Mouse (Mus musculus) spleen, adult 2 months (tissue): ENCODE data around the gene Ctcfl. TPM values are rescaled to one million over a fixed set of nuclear protein-coding genes. Genes with fewer than 3 reads are reported as not detected.

ENCODE experiments used
- DNase-seq, 2 experiments: peaks; one replicate each; pipeline versions ENCODE4 v3.0.0 to v3.0.0-alpha.2; 2012 to 2021; ENCODE audit warnings: low spot score in 2 of 2, low read depth in 1 of 2
- H3K27ac ChIP-seq: fragments of 200-500 bp; 2 replicates; pipeline ENCODE4 v1.5.1; 2012; ENCODE audit warnings: low read length, inconsistent platforms; ENCODE audit not compliant: insufficient read depth
- H3K27me3 ChIP-seq: fragments of 200-500 bp; 2 replicates; pipeline ENCODE4 v1.6.1; 2012; ENCODE audit warnings: mild to moderate bottlenecking, moderate library complexity, low read length, inconsistent platforms; ENCODE audit not compliant: control insufficient read depth, insufficient read depth
- H3K36me3 ChIP-seq: fragments of 200-500 bp; 2 replicates; pipeline ENCODE4 v1.6.1; 2012; ENCODE audit warnings: mild to moderate bottlenecking, low read length, inconsistent platforms; ENCODE audit not compliant: control insufficient read depth, insufficient read depth
- H3K4me1 ChIP-seq: fragments of 200-500 bp; 2 replicates; pipeline ENCODE4 v1.6.1; 2011; ENCODE audit warnings: inconsistent platforms; ENCODE audit not compliant: control insufficient read depth, insufficient read depth, insufficient read length
- H3K4me3 ChIP-seq: fragments of 200-500 bp; 2 replicates; pipeline ENCODE4 v1.5.1; 2011; ENCODE audit warnings: mild to moderate bottlenecking, inconsistent platforms; ENCODE audit not compliant: insufficient read depth, insufficient read length; ENCODE audit errors: extremely low read depth
- CTCF ChIP-seq: fragments of 200-500 bp; IDR thresholded peaks from 2 replicates; pipeline ENCODE4 v1.5.1; 2011; ENCODE audit warnings: mild to moderate bottlenecking, inconsistent platforms; ENCODE audit not compliant: insufficient read depth, insufficient read length, insufficient replicate concordance; ENCODE audit errors: extremely low read depth
- POLR2A ChIP-seq: fragments of 200-500 bp; IDR thresholded peaks from 2 replicates; pipeline ENCODE4 v1.6.1; 2011; ENCODE audit warnings: low read depth, low read length, inconsistent platforms
- WGBS: fragments of 180-500 bp; shearing (Covaris S2); methylation state at CpG from one replicate; pipeline ENCODE4 v1.1.7; 2018; 5-methylcytosine and 5-hydroxymethylcytosine counted together
- polyA plus RNA-seq: library from polyadenylated mRNA; depleted of rRNA; stranded (reverse); fragments of >200 nt; gene quantifications from 2 replicates; pipeline ENCODE4 v1.2.3, GENCODE M21; 2012

The Ctcfl gene
- polyA plus RNA-seq, 1 experiment, result not detected

DNA sequence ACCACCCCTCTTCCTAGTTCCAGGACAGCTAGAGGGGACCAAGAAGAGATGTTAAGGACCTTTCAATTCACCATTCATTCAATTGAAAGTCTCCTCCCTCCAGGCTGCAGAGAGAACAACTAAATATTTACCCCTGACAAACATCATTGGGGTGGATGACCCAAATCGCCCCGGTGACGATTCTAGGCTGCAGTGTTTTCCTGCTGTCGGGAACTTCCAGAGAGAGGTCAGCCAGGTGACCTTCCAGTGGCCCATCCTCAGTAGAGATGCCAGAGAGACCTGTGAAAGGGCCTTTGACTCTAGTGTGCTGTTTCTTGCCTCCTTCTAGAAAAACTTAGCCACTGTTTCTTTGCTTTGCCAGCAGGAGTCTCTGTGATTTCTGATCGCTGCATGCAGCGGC, 27.4 kb upstream of the Ctcfl start:
- Histone ChIP-seq H3K27me3 (no peaks in the 10 kb centered on the region), H3K36me3 (no peaks in the 10 kb centered on the region), H3K27ac (no peak overlapping the region), H3K4me1 (no peaks in the 10 kb centered on the region), H3K4me3 (no peak overlapping the region)
- WGBS, result 81% methylated on average over 6 of the region's 6 CpGs
- TF ChIP-seq CTCF (no peak), POLR2A (no peak)
- no peak for DNase-seq

DNA sequence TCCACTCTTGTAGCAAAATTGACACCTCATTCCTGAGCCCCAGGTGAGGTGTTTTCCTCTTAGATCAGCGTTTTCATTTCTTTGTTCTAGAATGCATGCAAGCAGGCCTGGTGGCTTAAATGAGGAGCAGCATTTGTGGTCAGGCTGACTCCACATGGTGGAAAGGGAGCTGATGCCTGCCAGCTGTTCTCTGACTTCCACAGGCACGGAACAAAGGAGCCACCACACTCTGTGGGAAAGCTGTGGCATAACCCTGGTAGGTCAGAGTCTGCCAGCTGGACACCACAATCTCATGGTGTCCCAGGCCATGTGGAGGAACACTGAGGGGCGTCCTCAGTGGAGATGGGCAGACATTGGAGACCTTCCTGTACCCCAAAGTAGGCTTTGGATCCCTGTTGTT, 26.5 kb upstream of the Ctcfl start:
- H3K27ac ChIP-seq, result no peak overlapping the region
- H3K36me3 ChIP-seq, result no peaks in the 10 kb centered on the region
- H3K4me3 ChIP-seq, result no peak overlapping the region
- TF ChIP-seq POLR2A (no peak), CTCF (no peak)
- 60% methylated on average over 3 of the region's 3 CpGs for WGBS
- H3K4me1 ChIP-seq, result no peaks in the 10 kb centered on the region
- no peak for DNase-seq
- no peaks in the 10 kb centered on the region for H3K27me3 ChIP-seq

- no peaks in the 10 kb centered on the region for H3K4me1 ChIP-seq
- DNase-seq, result no peak
- no peak overlapping the region for H3K4me3 ChIP-seq
- H3K36me3 ChIP-seq, result no peaks in the 10 kb centered on the region
- no peaks in the 10 kb centered on the region for H3K27me3 ChIP-seq
- TF ChIP-seq POLR2A (no peak), CTCF (no peak)
- 84% methylated on average over 11 of the region's 11 CpGs for WGBS
- H3K27ac ChIP-seq, result no peak overlapping the region
Observed at GRCm38 (mm10) chr2:173143611-173144010, 24.3 kb upstream of the Ctcfl start.

DNA sequence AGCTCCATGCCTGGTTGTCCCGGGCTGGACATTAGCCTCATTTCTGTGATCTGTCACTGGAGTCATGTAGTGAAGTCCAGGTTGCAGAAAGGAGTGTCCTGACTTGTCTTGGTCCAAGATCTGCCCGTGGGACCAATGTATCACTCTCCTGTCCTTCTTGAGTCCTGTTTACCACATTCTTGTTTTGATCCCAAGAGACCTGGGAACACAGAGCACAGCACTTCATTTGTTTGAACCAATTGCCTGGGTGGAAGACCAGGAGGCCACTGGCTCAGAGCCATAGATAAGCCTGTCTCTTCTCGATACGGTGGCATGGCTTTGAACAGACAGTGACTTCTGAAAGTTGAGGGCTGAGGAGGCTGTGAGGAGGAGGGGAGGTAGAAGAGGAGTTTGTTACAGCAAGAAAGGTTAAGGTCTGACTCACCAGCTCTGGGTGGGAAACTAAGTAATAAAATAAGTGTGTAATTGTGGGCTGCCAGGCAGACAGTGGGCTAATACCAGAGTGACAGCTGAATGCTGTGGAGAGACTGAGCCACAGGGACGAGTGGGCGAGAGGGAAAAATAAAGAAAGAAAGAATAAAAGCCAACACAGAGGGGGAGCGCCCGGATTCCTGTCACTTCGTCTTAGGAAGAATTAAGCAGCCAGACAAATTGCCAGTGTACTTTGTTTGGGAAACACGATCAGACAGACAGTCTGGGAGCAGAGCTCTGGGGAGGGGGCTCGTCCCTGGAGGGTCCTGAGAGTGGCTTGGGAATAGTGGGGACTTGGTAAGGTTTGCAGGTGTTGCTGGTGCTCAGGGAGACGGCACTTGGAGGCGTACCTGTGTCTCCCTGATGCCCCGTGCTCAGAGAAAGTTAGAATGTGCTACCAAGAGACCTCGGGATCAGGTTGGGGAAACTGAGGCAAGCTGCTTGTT, 19.3 kb upstream of the Ctcfl start:
- Histone ChIP-seq H3K4me1 (no peaks in the 10 kb centered on the region), H3K27me3 (no peaks in the 10 kb centered on the region), H3K27ac (no peak overlapping the region), H3K4me3 (no peak overlapping the region), H3K36me3 (no peaks in the 10 kb centered on the region)
- 73% methylated on average over 15 of the region's 15 CpGs for WGBS
- TF ChIP-seq CTCF (no peak), POLR2A (no peak)
- no peak for DNase-seq

GRCm38 (mm10) chr2:173134695-173135094, 15.4 kb upstream of the Ctcfl start:
- no peak for DNase-seq
- H3K27ac ChIP-seq, result no peak overlapping the region
- H3K4me3 ChIP-seq, result no peak overlapping the region
- H3K4me1 ChIP-seq, result no peaks in the 10 kb centered on the region
- no peaks in the 10 kb centered on the region for H3K36me3 ChIP-seq
- TF ChIP-seq POLR2A (no peak), CTCF (no peak)
- 72% methylated on average over 9 of the region's 9 CpGs for WGBS
- no peaks in the 10 kb centered on the region for H3K27me3 ChIP-seq

- Histone ChIP-seq H3K4me1 (no peaks in the 10 kb centered on the region), H3K27ac (no peak overlapping the region), H3K4me3 (no peak overlapping the region), H3K27me3 (no peaks in the 10 kb centered on the region), H3K36me3 (no peaks in the 10 kb centered on the region)
- TF ChIP-seq POLR2A (no peak), CTCF (no peak)
- 85% methylated on average over 8 of the region's 8 CpGs for WGBS
- DNase-seq, result no peak
Observed at GRCm38 (mm10) chr2:173132794-173133300, 13.5 kb upstream of the Ctcfl start.

DNA sequence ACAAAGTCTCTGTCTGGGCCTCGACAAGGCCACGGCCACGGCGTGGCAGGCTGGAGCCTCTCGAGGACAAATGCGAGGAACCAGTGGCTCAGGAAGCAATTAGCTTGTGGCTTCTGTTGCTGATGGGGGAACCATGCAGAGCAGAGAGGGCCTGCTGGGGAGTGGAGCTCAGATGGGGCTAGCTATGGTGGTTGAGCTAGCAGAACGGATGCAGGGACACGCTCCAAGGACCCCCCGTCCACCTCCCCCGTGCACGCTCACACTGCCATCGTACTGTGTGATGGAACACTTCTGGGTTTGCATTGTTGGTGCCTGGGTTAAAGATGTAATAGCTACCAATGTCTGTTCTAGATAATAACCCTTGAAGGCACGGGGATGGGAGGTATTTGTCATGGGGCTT, 12.9 kb upstream of the Ctcfl start:
- Histone ChIP-seq H3K27me3 (no peaks in the 10 kb centered on the region), H3K27ac (no peak overlapping the region), H3K4me3 (no peak overlapping the region), H3K36me3 (no peaks in the 10 kb centered on the region), H3K4me1 (no peaks in the 10 kb centered on the region)
- TF ChIP-seq POLR2A (no peak), CTCF (no peak)
- WGBS, result 78% methylated on average over 13 of the region's 13 CpGs
- DNase-seq, result no peak
